Mouse (Mus musculus) lung, adult 2 months (tissue): ENCODE results near the gene Celf5.

ENCODE experiments used
- CTCF ChIP-seq: fragments of 200-500 bp; IDR thresholded peaks from 2 replicates; pipeline ENCODE4 v1.5.1; 2011; ENCODE audit warnings: mild to moderate bottlenecking, low read length, control low read depth; ENCODE audit not compliant: insufficient read depth
- POLR2A ChIP-seq: fragments of 200-500 bp; IDR thresholded peaks from 2 replicates; pipeline ENCODE4 v1.6.1; 2011; ENCODE audit warnings: low read depth, mild to moderate bottlenecking, control low read depth, low read length, borderline replicate concordance; ENCODE audit errors: extremely low read depth

DNA sequence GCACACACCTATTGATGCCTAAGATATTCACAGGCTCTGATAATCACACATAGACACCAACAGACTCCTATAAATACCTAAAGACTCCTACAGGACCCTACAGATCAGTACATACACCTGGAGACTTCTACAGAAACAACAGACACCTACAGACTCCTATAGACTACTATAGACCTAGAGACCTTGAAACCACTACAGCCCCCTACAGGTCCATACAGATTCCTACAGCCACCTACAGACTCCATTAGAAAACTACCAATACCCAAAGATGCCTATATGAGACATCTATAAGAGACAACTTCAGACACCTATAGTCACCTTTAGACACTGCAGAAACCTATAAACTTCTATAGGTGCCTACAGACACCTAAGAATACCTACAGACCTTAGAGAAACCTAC lies 41.5 kb downstream of the Celf5 start:
- TF ChIP-seq CTCF (no peak), POLR2A (no peak)
